Mouse (Mus musculus): Measurements from ENCODE around the gene Tspan9.

GRCm38 (mm10) chr6:128031096-128031495 lies 112.3 kb downstream of the Tspan9 start:
- TF ChIP-seq ZC3H11A (IDR thresholded peaks at IDR 0.05; ENCODE audit: borderline replicate concordance, low read depth, low read length) (no peak), HCFC1 (IDR thresholded peaks at IDR 0.05; ENCODE audit: borderline replicate concordance, insufficient read depth, low read length) (no peak), ZNF384 (IDR thresholded peaks at IDR 0.05; ENCODE audit: low read depth, low read length) (no peak), CHD2 (IDR thresholded peaks at IDR 0.05; ENCODE audit: low read depth, low read length) (no peak), MAFK (IDR thresholded peaks at IDR 0.05; ENCODE audit: insufficient read depth, low read depth, low read length) (no peak)
